Mouse (Mus musculus) cerebellum, adult 8-10 months (tissue): Measurements from ENCODE around the gene Moap1.

Source experiments
- DNase-seq: peaks from one replicate; pipeline ENCODE4 v3.0.0; 2022

Gene Moap1

GRCm38 (mm10) chr12:102740285-102740684, 3.2 kb downstream of the Moap1 start:
- DNase-seq = no peak

- DNase-seq = no peak
These were observed 4.4 kb downstream of the Moap1 start for GRCm38 (mm10) chr12:102739096-102739495.

GRCm38 (mm10) chr12:102733381-102733780, 10.1 kb downstream of the Moap1 start:
- DNase-seq = no peak

GRCm38 (mm10) chr12:102730798-102731619, 12.5 kb downstream of the Moap1 start:
- DNase-seq = no peak

- DNase-seq = peak; percentile 68
These were observed 13.3 kb downstream of the Moap1 start for GRCm38 (mm10) chr12:102729855-102730797.

- DNase-seq = no peak
These were observed 17.7 kb downstream of the Moap1 start for GRCm38 (mm10) chr12:102725761-102726175.

GRCm38 (mm10) chr12:102725146-102725545, 18.3 kb downstream of the Moap1 start:
- DNase-seq = no peak

- DNase-seq = no peak
These were observed 19.6 kb downstream of the Moap1 start for GRCm38 (mm10) chr12:102723861-102724260.

GRCm38 (mm10) chr12:102722966-102723365, 20.5 kb downstream of the Moap1 start:
- DNase-seq = no peak

GRCm38 (mm10) chr12:102722451-102722850, 21.0 kb downstream of the Moap1 start:
- DNase-seq = no peak

GRCm38 (mm10) chr12:102719552-102720315, 23.7 kb downstream of the Moap1 start:
- no peak for DNase-seq

GRCm38 (mm10) chr12:102714654-102715395, 28.6 kb downstream of the Moap1 start:
- no peak for DNase-seq

GRCm38 (mm10) chr12:102714116-102714515, 29.3 kb downstream of the Moap1 start:
- no peak for DNase-seq

- no peak for DNase-seq
These were observed 30.2 kb downstream of the Moap1 start for GRCm38 (mm10) chr12:102713153-102713865.

- DNase-seq = peak; percentile 90
These were observed 32.5 kb downstream of the Moap1 start for GRCm38 (mm10) chr12:102710851-102711375.

GRCm38 (mm10) chr12:102709896-102710295, 33.6 kb downstream of the Moap1 start:
- DNase-seq = no peak

- DNase-seq = no peak
These were observed 35.2 kb downstream of the Moap1 start for GRCm38 (mm10) chr12:102708220-102708619.

GRCm38 (mm10) chr12:102706833-102707463, 36.5 kb downstream of the Moap1 start:
- no peak for DNase-seq

- no peak for DNase-seq
These were observed 37.4 kb downstream of the Moap1 start for GRCm38 (mm10) chr12:102705906-102706640.
